Mouse (Mus musculus): ENCODE measurements around the gene Prkg2.

Gene Prkg2

GRCm38 (mm10) chr5:98918716-98919115 is 118.4 kb downstream of the Prkg2 start:
- no peak for DNase-seq (ENCODE audit: extremely low read depth, low read depth, low spot score)

GRCm38 (mm10) chr5:98902339-98902738 is 134.8 kb downstream of the Prkg2 start:
- DNase-seq (ENCODE audit: extremely low read depth, low read depth, low spot score): no peak

GRCm38 (mm10) chr5:98900926-98901325 is 136.2 kb downstream of the Prkg2 start:
- no peak for DNase-seq (ENCODE audit: extremely low read depth, low read depth, low spot score)

- DNase-seq (ENCODE audit: extremely low read depth, low read depth, low spot score): no peak
These were observed 139.2 kb downstream of the Prkg2 start for GRCm38 (mm10) chr5:98897946-98898345.

- no peak for DNase-seq (ENCODE audit: extremely low read depth, low read depth, low spot score)
These were observed 142.9 kb downstream of the Prkg2 start for GRCm38 (mm10) chr5:98894281-98894680.

GRCm38 (mm10) chr5:98890544-98891050 is 146.6 kb downstream of the Prkg2 start:
- no peak for DNase-seq (ENCODE audit: extremely low read depth, low read depth, low spot score)

GRCm38 (mm10) chr5:98882096-98882495 is 155.1 kb downstream of the Prkg2 start:
- no peak for DNase-seq (ENCODE audit: extremely low read depth, low read depth, low spot score)
